Mouse (Mus musculus) liver, embryonic 13.5 days (tissue): Measurements from ENCODE around the gene Gm17174. TPM values are rescaled to one million over a fixed set of nuclear protein-coding genes. Genes with fewer than 3 reads are reported as not detected.
"Not testable (repeated sequence)": the region's sequence is repeated elsewhere in the genome, so short reads cannot be mapped to it uniquely, and the experiment has no call there.

Experiments
- ATAC-seq: fragments of 200-750 bp; cut with Nextera tagmentation; 2 replicates; pipeline ENCODE4 v1.8.0; 2017; ENCODE audit warnings: low read depth, mild to moderate bottlenecking, moderate number of reproducible peaks, moderate library complexity
- DNase-seq: peaks from one replicate; pipeline ENCODE4 v3.0.0; 2022
- H3K27ac ChIP-seq: fragments of 300-500 bp; sonication (generic); 2 replicates; pipeline ENCODE4 v1.5.1; 2015; ENCODE audit warnings: moderate library complexity, mild to moderate bottlenecking, inconsistent platforms
- H3K27me3 ChIP-seq: fragments of 300-500 bp; sonication (generic); 2 replicates; pipeline ENCODE4 v1.6.1; 2015; ENCODE audit warnings: mild to moderate bottlenecking, inconsistent platforms
- H3K36me3 ChIP-seq: fragments of 300-500 bp; sonication (generic); 2 replicates; pipeline ENCODE4 v1.6.1; 2015; ENCODE audit warnings: mild to moderate bottlenecking, inconsistent platforms
- H3K4me1 ChIP-seq: fragments of 300-500 bp; sonication (generic); replicated peaks from 2 replicates; pipeline ENCODE4 v1.6.1; 2015; ENCODE audit warnings: inconsistent platforms
- H3K4me2 ChIP-seq: fragments of 300-500 bp; sonication (generic); 2 replicates; pipeline ENCODE4 v1.6.1; 2015; ENCODE audit warnings: inconsistent platforms, mild to moderate bottlenecking, moderate library complexity
- H3K4me3 ChIP-seq: fragments of 300-500 bp; sonication (generic); replicated peaks from 2 replicates; pipeline ENCODE4 v1.5.1; 2015; ENCODE audit warnings: mild to moderate bottlenecking, inconsistent platforms
- H3K9ac ChIP-seq: fragments of 300-500 bp; sonication (generic); 2 replicates; pipeline ENCODE4 v1.6.1; 2015; ENCODE audit warnings: mild to moderate bottlenecking, inconsistent platforms
- H3K9me3 ChIP-seq: fragments of 300-500 bp; sonication (generic); replicated peaks from 2 replicates; pipeline ENCODE4 v1.6.1; 2016; ENCODE audit warnings: inconsistent platforms
- WGBS: fragments of 180-500 bp; shearing (Covaris S2); methylation state at CpG from one replicate; pipeline ENCODE4 v1.1.7; 2015; ENCODE audit not compliant: insufficient replicate concordance; 5-methylcytosine and 5-hydroxymethylcytosine counted together
- polyA plus RNA-seq: library from polyadenylated mRNA; unstranded; fragments of >200 nt; fragmentation: Nextera tagmentation; extraction: Ambion mirVana; gene quantifications from 2 replicates; pipeline ENCODE4 v1.2.1, GENCODE M21; 2015

Gm17174 gene
- not detected in 2 replicates for polyA plus RNA-seq

GRCm38 (mm10) chr14:51592039-51592438 lies at the start of gene Gm17174:
Gene Gm17174, minus strand, starts transcription at chr14:51592139.
- not testable (repeated sequence) for H3K27me3 ChIP-seq, H3K4me2 ChIP-seq, H3K36me3 ChIP-seq, H3K9me3 ChIP-seq, H3K4me3 ChIP-seq, ATAC-seq, H3K4me1 ChIP-seq, DNase-seq, H3K27ac ChIP-seq, H3K9ac ChIP-seq
- 61% methylated on average over 4 of the region's 4 CpGs for WGBS

GRCm38 (mm10) chr14:51635566-51635965 lies 43.6 kb upstream of the Gm17174 start, which contains the start of gene Gm4181:
Gene Gm4181, minus strand, starts transcription at chr14:51635666.
- not testable (repeated sequence) for H3K4me1 ChIP-seq, H3K4me2 ChIP-seq, DNase-seq, H3K27me3 ChIP-seq, ATAC-seq, H3K4me3 ChIP-seq, H3K27ac ChIP-seq, H3K36me3 ChIP-seq, H3K9ac ChIP-seq, H3K9me3 ChIP-seq
- 54% methylated on average over 1 of the region's 1 CpGs for WGBS

- not testable (repeated sequence) for H3K36me3 ChIP-seq, H3K4me1 ChIP-seq, H3K27me3 ChIP-seq, H3K4me3 ChIP-seq, H3K27ac ChIP-seq, H3K4me2 ChIP-seq, H3K9me3 ChIP-seq, H3K9ac ChIP-seq, DNase-seq, ATAC-seq
- WGBS: 81% methylated on average over 1 of the region's 1 CpGs
Observed at GRCm38 (mm10) chr14:51632426-51632825, 40.5 kb upstream of the Gm17174 start.

DNA sequence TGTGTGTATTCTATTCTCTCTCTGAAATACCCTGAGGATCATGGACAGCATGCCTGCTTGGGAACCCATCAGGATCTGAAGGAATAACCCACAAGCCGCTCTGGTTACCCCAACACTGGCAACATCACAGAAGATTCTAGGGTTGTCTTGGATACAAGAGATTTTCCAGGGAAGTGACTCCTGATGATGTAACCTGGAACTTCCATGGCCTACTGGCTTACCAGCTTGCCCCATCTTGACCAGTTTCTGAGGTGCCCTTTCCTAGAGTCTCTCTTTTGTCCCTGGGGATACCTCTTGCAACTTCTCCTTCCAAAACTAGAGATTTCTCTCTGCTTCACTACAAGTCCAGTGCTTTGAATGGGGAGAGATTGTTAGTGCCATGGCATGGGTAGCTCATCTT lies 19.3 kb upstream of the Gm17174 start, which contains the start of gene Gm17078:
Gene Gm17078 (minus strand): TSS at position 101 of the 400 bp plus-strand sequence.
- Histone ChIP-seq H3K27me3 (no peaks in the 10 kb centered on the region), H3K36me3 (no peaks in the 10 kb centered on the region), H3K9ac (no peak within 1 kb of the TSS), H3K9me3 (no peaks in the 10 kb centered on the region), H3K4me1 (no peaks in the 10 kb centered on the region), H3K4me3 (no peak within 1 kb of the TSS), H3K4me2 (no peak within 1 kb of the TSS), H3K27ac (no peak within 1 kb of the TSS)
- no peak for DNase-seq
- 59% methylated on average over 1 of the region's 1 CpGs for WGBS
- no peak for ATAC-seq

DNA sequence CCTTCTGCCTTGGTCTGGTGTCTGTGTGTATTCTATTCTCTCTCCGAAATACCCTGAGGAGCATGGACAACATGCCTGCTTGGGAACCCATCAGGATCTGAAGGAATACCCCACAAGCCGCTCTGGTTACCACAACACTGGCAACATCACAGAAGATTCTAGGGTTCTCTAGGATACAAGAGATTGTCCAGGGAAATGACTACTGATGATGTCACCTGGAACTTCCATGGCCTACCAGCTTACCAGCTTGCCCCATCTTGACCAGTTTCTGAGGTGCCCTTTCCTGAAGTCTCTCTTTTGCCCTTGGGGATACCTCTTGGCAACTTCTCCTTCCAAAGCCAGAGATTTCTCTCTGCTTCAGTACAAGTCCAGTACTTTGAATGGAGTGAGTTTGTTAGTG lies 18.0 kb downstream of the Gm17174 start, which contains the start of gene Gm17175:
Gene Gm17175 (minus strand): TSS at position 101 of the 400 bp plus-strand sequence.
- not testable (repeated sequence) for H3K4me1 ChIP-seq, H3K36me3 ChIP-seq, H3K9me3 ChIP-seq, H3K27ac ChIP-seq, ATAC-seq, H3K9ac ChIP-seq, H3K4me3 ChIP-seq, DNase-seq, H3K27me3 ChIP-seq, H3K4me2 ChIP-seq
- WGBS: 48% methylated on average over 2 of the region's 2 CpGs

DNA sequence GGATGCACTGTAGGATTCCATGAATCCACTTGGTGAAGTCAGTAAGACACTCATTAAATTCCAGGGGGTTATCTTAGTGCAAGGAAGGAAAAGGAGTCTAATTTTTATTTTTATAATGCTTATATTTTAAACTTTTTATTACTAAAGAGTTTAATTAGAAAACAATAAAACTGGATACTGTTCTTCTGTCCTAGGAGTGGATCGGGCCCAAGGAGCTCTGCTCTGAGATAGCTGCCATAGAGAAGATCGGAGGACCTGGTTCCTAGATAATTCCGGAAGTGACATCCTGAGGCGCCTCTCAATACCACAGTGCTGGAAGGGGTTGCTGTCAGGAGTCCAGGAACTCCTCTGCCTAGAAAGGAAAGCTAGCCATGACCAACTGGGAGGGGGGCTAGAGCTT lies 39.4 kb downstream of the Gm17174 start, which contains the start of gene Gm5622:
Gene Gm5622 (plus strand): TSS at position 301 of the 400 bp plus-strand sequence.
- Histone ChIP-seq H3K4me2 (no peak within 1 kb of the TSS), H3K36me3 (no peaks in the 10 kb centered on the region), H3K4me1 (no peaks in the 10 kb centered on the region), H3K9me3 (no peaks in the 10 kb centered on the region), H3K9ac (no peak within 1 kb of the TSS), H3K4me3 (no peak within 1 kb of the TSS), H3K27me3 (no peaks in the 10 kb centered on the region), H3K27ac (peak within 1 kb of the TSS; percentile 18; the same call in 1 of the 2 replicates)
- no peak for ATAC-seq
- DNase-seq: no peak
- WGBS: 74% methylated on average over 4 of the region's 4 CpGs

Other genes starting within 250 kb of the Gm17174 start
- gene Gm7247, start 230.4 kb downstream of the Gm17174 start, polyA plus RNA-seq: not detected in 2 replicates
- gene Vmn2r88, start 181.3 kb downstream of the Gm17174 start, polyA plus RNA-seq: not detected in 2 replicates
- gene Vmn2r89, start 140.3 kb downstream of the Gm17174 start, polyA plus RNA-seq: not detected in 2 replicates
- gene Gm5622, start 39.3 kb downstream of the Gm17174 start, polyA plus RNA-seq: 0.09 and 0.22 TPM in 2 replicates
- not detected in 2 replicates for gene Gm17175, start 18.1 kb downstream of the Gm17174 start, polyA plus RNA-seq
- gene Gm17078, start 19.2 kb upstream of the Gm17174 start, polyA plus RNA-seq: not detected in 2 replicates
- not detected in 2 replicates for gene Gm4181, start 43.5 kb upstream of the Gm17174 start, polyA plus RNA-seq
- gene Gm17079, start 103.3 kb upstream of the Gm17174 start, polyA plus RNA-seq: not detected in 2 replicates
- not detected in 2 replicates for gene Gm5800, start 125.0 kb upstream of the Gm17174 start, polyA plus RNA-seq
- gene Ang4, start 181.5 kb upstream of the Gm17174 start, polyA plus RNA-seq: not detected in 2 replicates
- not detected in 2 replicates for gene AY358078, start 207.9 kb upstream of the Gm17174 start, polyA plus RNA-seq